ENCODE assay signal across 31 mouse cellular contexts in genomic region chr12:119313014-119313763, GRCm38 (mm10). TPM values are rescaled to one million over a fixed set of nuclear protein-coding genes. Genes with fewer than 3 reads are reported as not detected.
DNase-seq lines count a peak whose midpoint lies in the region; ATAC-seq and TF ChIP-seq lines count a peak whose summit lies in the region.
"Had no signal": no experiment of that assay in that cellular context is flagged by ENCODE, and none has a peak within 500 bp of the region (broad histone marks: within the 10 kb centered on the region; RNA-seq: fewer than 3 reads in every experiment).

No protein-coding gene starts in this region.

- no peaks in the 10 kb centered on the region for H3K36me3 ChIP-seq in myocyte (ENCODE audit: control insufficient read depth, insufficient read depth)
- no peaks in the 10 kb centered on the region for H3K36me3 ChIP-seq in heart, embryonic 11.5 days (ENCODE audit: control insufficient read depth, insufficient read depth, low read length)
- H3K36me3 ChIP-seq: embryonic facial prominence, embryonic 10.5 days; embryonic facial prominence, embryonic 13.5 days; forebrain, embryonic 12.5 days; forebrain, embryonic 15.5 days; heart, embryonic 13.5 days had no signal

- H3K4me2 ChIP-seq in myocyte (ENCODE audit: low read depth) = peak overlapping the region; percentile 31
- no peak overlapping the region for H3K4me2 ChIP-seq in heart, embryonic 11.5 days
- H3K4me2 ChIP-seq: embryonic facial prominence, embryonic 13.5 days; forebrain, embryonic 12.5 days; forebrain, embryonic 15.5 days; heart, embryonic 13.5 days; hindbrain, embryonic 14.5 days had no signal

- H3K27me3 ChIP-seq in myocyte (ENCODE audit: control insufficient read depth, insufficient read depth, insufficient read length) = no peaks in the 10 kb centered on the region
- no peaks in the 10 kb centered on the region for H3K27me3 ChIP-seq in heart, embryonic 11.5 days (ENCODE audit: control insufficient read depth, insufficient read depth, low read length)
- H3K27me3 ChIP-seq: embryonic facial prominence, embryonic 13.5 days; forebrain, embryonic 12.5 days; forebrain, embryonic 15.5 days; heart, embryonic 13.5 days had no signal

- no peaks in the 10 kb centered on the region for H3K9me3 ChIP-seq in heart, embryonic 11.5 days (replicated peaks; ENCODE audit: control insufficient read depth, low read length)
- H3K9me3 ChIP-seq: embryonic facial prominence, embryonic 10.5 days; embryonic facial prominence, embryonic 13.5 days; forebrain, embryonic 12.5 days; forebrain, embryonic 15.5 days; heart, embryonic 13.5 days had no signal

- TF ChIP-seq POLR2A in myocyte (IDR thresholded peaks at IDR 0.05; ENCODE audit: insufficient read length, low read depth) = no peak

- H3K4me1 ChIP-seq in heart, embryonic 11.5 days (ENCODE audit: control insufficient read depth, insufficient read depth, low read length) = no peaks in the 10 kb centered on the region
- H3K4me1 ChIP-seq: embryonic facial prominence, embryonic 10.5 days; embryonic facial prominence, embryonic 13.5 days; forebrain, embryonic 12.5 days; forebrain, embryonic 15.5 days; heart, embryonic 13.5 days had no signal

- H3ac ChIP-seq in myocyte (ENCODE audit: control insufficient read depth, insufficient read length) = no peak overlapping the region

- DNase-seq in A20 (ENCODE audit: low read depth, low spot score) (peak; percentile 42), adipocyte (ENCODE audit: low spot score) (peak; percentile 6)
- no peak for DNase-seq in frontal cortex, postnatal 14 days (ENCODE audit: low spot score in 2 of 2)
- no peak for DNase-seq in right cerebral cortex, postnatal 25 days
- DNase-seq: adrenal gland, postnatal 10 days; adrenal gland, postnatal 36 days; cerebellum, adult 11 months; cerebellum, adult 2 months; cerebellum, adult 9-11 months; cerebellum, postnatal 25 days; embryo, embryonic 11 days; gastrocnemius, postnatal 10 days; gastrocnemius, postnatal 36 days; heart, adult 11 months; heart, postnatal 4 days had no signal

- H3K4me3 ChIP-seq in myocyte = no peak overlapping the region
- H3K4me3 ChIP-seq in heart, embryonic 11.5 days (ENCODE audit: low read depth, low read length) = no peak overlapping the region
- H3K4me3 ChIP-seq: embryonic facial prominence, embryonic 10.5 days; embryonic facial prominence, embryonic 13.5 days; erythroblast, embryonic 14.5 days; forebrain, embryonic 12.5 days; forebrain, embryonic 15.5 days; heart, embryonic 13.5 days had no signal

- H3K79me2 ChIP-seq in myocyte (ENCODE audit: control insufficient read depth, insufficient read depth) = no peaks in the 10 kb centered on the region

- ATAC-seq in granulocyte monocyte progenitor cell, adult 5-6 weeks (replicated peaks; ENCODE audit: poor library complexity, severe bottlenecking) = peak; percentile 95
- ATAC-seq in heart, embryonic 11.5 days (replicated peaks; ENCODE audit: insufficient number of reproducible peaks, low FRiP score, low TSS enrichment) = no peak
- ATAC-seq: activated CD4-positive, CD25-positive, alpha-beta regulatory T cell, adult 4 months; CD4-positive, CD25-positive, alpha-beta regulatory T cell, adult 4 months; forebrain, embryonic 15.5 days; hindbrain, postnatal 0 days; intestine, postnatal 0 days had no signal

- no peak overlapping the region for H3K9ac ChIP-seq in heart, embryonic 11.5 days (ENCODE audit: low read depth, low read length)
- H3K9ac ChIP-seq: embryonic facial prominence, embryonic 13.5 days; forebrain, embryonic 12.5 days; forebrain, embryonic 15.5 days; heart, embryonic 13.5 days; hindbrain, embryonic 14.5 days had no signal

- no peak overlapping the region for H3K27ac ChIP-seq in heart, embryonic 11.5 days (ENCODE audit: low read depth, low read length)
- H3K27ac ChIP-seq: embryonic facial prominence, embryonic 10.5 days; embryonic facial prominence, embryonic 13.5 days; forebrain, embryonic 12.5 days; forebrain, embryonic 15.5 days; heart, embryonic 13.5 days; hindbrain, embryonic 14.5 days; hindbrain, postnatal 0 days had no signal

- WGBS in heart, embryonic 11.5 days (ENCODE audit: insufficient replicate concordance) = 62% methylated on average over 3 of the region's 3 CpGs

TF ChIP-seq in myocyte, 11 proteins besides CTCF, POLR2A, EP300 and RAD21:
- TF ChIP-seq REST (IDR thresholded peaks at IDR 0.05; ENCODE audit: insufficient read depth, insufficient read length) (no peak), MYOD1 (IDR thresholded peaks at IDR 0.05; ENCODE audit: control insufficient read depth in 1 of 3, insufficient read length in 2 of 3, low read depth in 2 of 3) (no peak), E2F4 (IDR thresholded peaks at IDR 0.05; ENCODE audit: insufficient read depth) (no peak), CEBPB (IDR thresholded peaks at IDR 0.05; ENCODE audit: insufficient read depth, poor library complexity, severe bottlenecking) (no peak), MAX (IDR thresholded peaks at IDR 0.05; ENCODE audit: low read depth) (no peak)

RNA-seq across cellular contexts. Expression of gene Macc1, which starts 0.9 kb away (rescaled TPM):
- not detected in 2 replicates for total RNA-seq in granulocyte monocyte progenitor cell, adult 5-6 weeks (2014; fragmentation: Nextera tagmentation)
- not detected in 2 replicates for total RNA-seq in granulocyte monocyte progenitor cell, adult 5-6 weeks (2017)
- 0.38 TPM for polyA plus RNA-seq in myocyte (2012; fragmentation: generic; extraction: Trizol)
- polyA plus RNA-seq in heart, embryonic 11.5 days (2014; fragmentation: Nextera tagmentation; extraction: Ambion mirVana) = 0.07 and 0.13 TPM in 2 replicates
- total RNA-seq: adrenal gland, adult 18-20 months; adrenal gland, postnatal 10 days; gastrocnemius, adult 18-20 months; gastrocnemius, postnatal 10 days; gastrocnemius, postnatal 36 days; heart, postnatal 4 days had no signal
- polyA plus RNA-seq: activated CD4-positive, CD25-positive, alpha-beta regulatory T cell, adult 4 months; CD4-positive, CD25-positive, alpha-beta regulatory T cell, adult 4 months; cerebellum, adult 2 months; erythroblast, embryonic 14.5 days; forebrain, embryonic 15.5 days; hindbrain, embryonic 14.5 days had no signal

Comparison
In these comparisons a context has a peak if more than half of its experiments do, and no peak if none do; other contexts are left out.
1. DNase-seq: peak in A20 (single experiment) and adipocyte (single experiment); none in frontal cortex, postnatal 14 days (0 of 2) and right cerebral cortex, postnatal 25 days (single experiment).